Mouse (Mus musculus): ENCODE results near the gene Dzip1l. TPM values are rescaled to one million over a fixed set of nuclear protein-coding genes. Genes with fewer than 3 reads are reported as not detected.

Gene Dzip1l
- polyA plus RNA-seq, 2 experiments, result 0.38 to 0.39 TPM

DNA sequence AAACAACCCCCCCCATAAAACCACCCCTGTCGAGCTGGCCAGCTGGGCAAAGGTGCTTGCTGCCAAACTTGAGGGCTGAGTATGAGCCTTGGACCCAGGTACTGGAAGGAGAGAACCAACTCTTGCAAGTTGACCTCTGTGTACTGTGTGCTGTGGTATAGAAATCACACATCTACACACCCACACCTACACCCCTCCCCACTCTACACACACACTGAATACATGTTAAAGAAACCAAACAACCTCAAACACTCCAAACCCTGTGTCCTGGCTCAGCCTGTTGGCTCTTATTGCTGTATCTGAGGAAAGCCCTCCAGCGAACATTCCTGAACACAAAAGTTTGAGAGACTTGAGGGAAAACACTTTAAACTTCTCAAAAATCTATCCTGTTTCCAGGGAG is 6.3 kb upstream of the Dzip1l start:
- TF ChIP-seq CTCF (IDR thresholded peaks at IDR 0.05; ENCODE audit: low read depth) (no peak), EP300 (IDR thresholded peaks at IDR 0.05; ENCODE audit: low read depth) (no peak)
- Histone ChIP-seq H3K4me1 (replicated peaks; ENCODE audit: control insufficient read depth in 2 of 2, insufficient read depth in 2 of 2, low read length in 1 of 2) (no peaks in the 10 kb centered on the region), H3K9ac (replicated peaks) (no peak overlapping the region), H3K4me3 (ENCODE audit: insufficient read depth in 1 of 2, low read depth in 2 of 2, low read length in 2 of 2) (no peak overlapping the region), H3K36me3 (replicated peaks; ENCODE audit: control insufficient read depth, insufficient read depth, low read depth) (no peaks in the 10 kb centered on the region), H3K4me2 (ENCODE audit: low read depth) (no peak overlapping the region), H3K27ac (no peak overlapping the region), H3K27me3 (ENCODE audit: control insufficient read depth, insufficient read depth, low read length) (no peaks in the 10 kb centered on the region), H3K9me3 (ENCODE audit: control insufficient read depth, low read length) (no peaks in the 10 kb centered on the region)
- WGBS (ENCODE audit: insufficient replicate concordance), result 35% methylated on average over 2 of the region's 2 CpGs
- ATAC-seq (ENCODE audit: insufficient read depth) (no peak), DNase-seq (ENCODE audit: low read depth in 3 of 3, low spot score in 3 of 3) (no peak)

DNA sequence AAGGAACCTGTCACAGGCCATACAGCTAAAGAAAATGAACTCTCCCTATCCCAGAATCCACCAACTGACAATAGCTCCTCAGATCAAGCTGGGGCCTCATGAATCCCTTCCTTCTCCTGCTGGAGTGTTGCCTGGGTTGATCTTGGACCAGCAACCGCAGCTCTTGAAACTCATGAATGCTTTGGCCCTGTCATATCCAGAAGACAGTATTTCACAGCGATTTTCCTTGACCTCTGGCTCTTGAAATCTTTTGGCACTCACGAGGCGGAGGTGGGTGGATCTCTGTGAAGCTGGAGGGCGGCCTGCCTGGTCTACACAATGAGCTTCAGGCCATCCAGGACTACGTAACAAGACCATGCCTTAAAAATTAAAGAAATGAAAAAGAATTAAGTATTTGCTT is 5.2 kb upstream of the Dzip1l start:
- no peak for DNase-seq (ENCODE audit: low read depth in 3 of 3, low spot score in 3 of 3)
- Histone ChIP-seq H3K9ac (replicated peaks) (no peak overlapping the region), H3K9me3 (ENCODE audit: control insufficient read depth, low read length) (no peaks in the 10 kb centered on the region), H3K4me2 (ENCODE audit: low read depth) (no peak overlapping the region), H3K36me3 (replicated peaks; ENCODE audit: control insufficient read depth, insufficient read depth, low read depth) (no peaks in the 10 kb centered on the region), H3K4me1 (replicated peaks; ENCODE audit: control insufficient read depth in 2 of 2, insufficient read depth in 2 of 2, low read length in 1 of 2) (no peaks in the 10 kb centered on the region; a peak in 2 of 4 replicates), H3K27me3 (ENCODE audit: control insufficient read depth, insufficient read depth, low read length) (no peaks in the 10 kb centered on the region), H3K4me3 (ENCODE audit: insufficient read depth in 1 of 2, low read depth in 2 of 2, low read length in 2 of 2) (no peak overlapping the region), H3K27ac (no peak overlapping the region)
- no peak for ATAC-seq (ENCODE audit: insufficient read depth)
- TF ChIP-seq EP300 (IDR thresholded peaks at IDR 0.05; ENCODE audit: low read depth) (no peak), CTCF (IDR thresholded peaks at IDR 0.05; ENCODE audit: low read depth) (no peak)
- WGBS (ENCODE audit: insufficient replicate concordance), result 58% methylated on average over 6 of the region's 6 CpGs

DNA sequence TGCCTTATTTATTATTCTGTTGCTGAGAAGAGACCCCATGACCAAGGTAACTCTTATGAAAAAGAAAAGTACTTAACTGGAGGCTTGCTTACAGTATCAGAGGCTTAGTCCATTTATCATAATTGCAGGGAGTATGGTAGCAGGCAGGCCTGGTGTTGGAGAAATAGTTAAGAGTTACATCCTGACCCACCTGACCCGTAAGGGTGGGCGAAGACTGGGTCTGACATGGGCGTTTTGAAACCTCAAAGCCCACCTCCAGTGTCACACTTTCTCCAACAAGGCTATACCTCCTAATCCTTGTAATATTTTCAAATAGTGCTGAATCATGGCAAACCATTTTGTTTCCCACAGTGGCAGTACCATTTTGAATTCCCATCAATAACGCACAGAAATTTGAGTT is 715 bp upstream of the Dzip1l start:
- H3K4me3 ChIP-seq (ENCODE audit: insufficient read depth in 1 of 2, low read depth in 2 of 2, low read length in 2 of 2), result no peak overlapping the region
- no peak overlapping the region for H3K4me2 ChIP-seq (ENCODE audit: low read depth)
- no peaks in the 10 kb centered on the region for H3K36me3 ChIP-seq (replicated peaks; ENCODE audit: control insufficient read depth, insufficient read depth, low read depth)
- H3K4me1 ChIP-seq (replicated peaks; ENCODE audit: control insufficient read depth in 2 of 2, insufficient read depth in 2 of 2, low read length in 1 of 2), result peaks cover 0 to 7% of the 10 kb centered on the region in 2 experiments; a peak in 3 of 4 replicates
- peaks cover 4% of the 10 kb centered on the region for H3K27me3 ChIP-seq (ENCODE audit: control insufficient read depth, insufficient read depth, low read length)
- no peaks in the 10 kb centered on the region for H3K9me3 ChIP-seq (ENCODE audit: control insufficient read depth, low read length)
- no peak overlapping the region for H3K9ac ChIP-seq (replicated peaks)
- ATAC-seq (ENCODE audit: insufficient read depth), result no peak
- 61% methylated on average over 4 of the region's 4 CpGs for WGBS (ENCODE audit: insufficient replicate concordance)
- no peak for DNase-seq (ENCODE audit: low read depth in 3 of 3, low spot score in 3 of 3)
- TF ChIP-seq EP300 (IDR thresholded peaks at IDR 0.05; ENCODE audit: low read depth) (no peak), CTCF (IDR thresholded peaks at IDR 0.05; ENCODE audit: low read depth) (no peak)
- no peak overlapping the region for H3K27ac ChIP-seq

DNA sequence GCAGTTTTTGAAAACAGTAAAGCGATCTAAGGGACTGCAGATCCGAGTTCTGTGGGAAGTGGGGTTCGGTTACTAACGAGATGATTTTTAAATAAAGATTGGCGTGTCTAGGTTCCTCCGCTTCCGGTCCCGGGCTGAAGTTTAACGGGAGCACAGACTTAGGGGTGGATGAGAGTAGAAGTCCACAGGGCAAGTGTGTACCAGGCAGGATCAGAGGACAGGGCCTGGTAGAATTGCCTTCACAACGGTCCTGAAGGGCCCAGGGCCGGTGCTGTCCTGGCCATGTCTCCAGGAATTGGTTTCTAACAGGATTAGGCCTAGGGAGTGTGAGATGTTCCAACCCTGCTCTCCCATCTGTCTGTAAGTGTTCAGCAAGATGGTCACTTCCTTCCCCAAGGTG is 775 bp downstream of the Dzip1l start:
- 7% methylated on average over 11 of the region's 11 CpGs for WGBS (ENCODE audit: insufficient replicate concordance)
- H3K9ac ChIP-seq (replicated peaks), result peak overlapping the region; percentile 25; the same call in 1 of the 2 replicates
- no peak for ATAC-seq (ENCODE audit: insufficient read depth)

DNA sequence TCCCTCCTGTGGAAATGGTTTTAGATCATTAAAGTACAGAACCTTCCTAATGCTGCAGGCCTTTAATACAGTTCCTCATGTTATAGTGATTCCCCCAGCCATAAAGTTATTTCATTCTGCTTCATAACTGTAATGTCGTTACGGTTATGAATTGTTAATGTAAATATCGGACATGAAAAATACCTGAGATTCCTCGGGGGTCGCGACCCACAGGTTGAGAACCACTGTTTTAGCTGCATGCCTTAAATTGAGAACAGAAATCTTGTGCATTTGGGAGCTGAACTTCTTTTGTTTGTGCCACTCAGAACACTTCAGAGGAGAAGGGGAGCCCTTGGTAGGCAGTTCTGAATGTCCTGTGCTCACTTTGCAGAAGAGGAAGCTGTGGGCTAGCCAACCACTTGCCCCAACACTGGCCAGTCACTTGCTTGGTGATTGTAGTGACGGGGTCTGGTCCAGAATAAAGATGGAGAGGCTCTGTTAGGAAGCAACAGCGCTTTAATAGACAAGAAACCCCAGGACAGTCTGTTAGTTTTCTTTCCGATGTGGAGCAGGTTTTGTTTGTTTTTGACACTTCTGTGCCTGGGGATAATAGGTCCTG is 1.3 kb downstream of the Dzip1l start:
- 53% methylated on average over 9 of the region's 9 CpGs for WGBS (ENCODE audit: insufficient replicate concordance)
- peak overlapping the region in 1 of 2 experiments; percentile 57; a peak in 3 of 4 replicates for H3K4me3 ChIP-seq (ENCODE audit: insufficient read depth in 1 of 2, low read depth in 2 of 2, low read length in 2 of 2)
- no peaks in the 10 kb centered on the region for H3K9me3 ChIP-seq (ENCODE audit: control insufficient read depth, low read length)
- ATAC-seq (ENCODE audit: insufficient read depth) (no peak), DNase-seq (ENCODE audit: low read depth in 3 of 3, low spot score in 3 of 3) (no peak)
- H3K4me1 ChIP-seq (replicated peaks; ENCODE audit: control insufficient read depth in 2 of 2, insufficient read depth in 2 of 2, low read length in 1 of 2), result peaks cover 0 to 7% of the 10 kb centered on the region in 2 experiments; a peak in 3 of 4 replicates
- no peak overlapping the region for H3K9ac ChIP-seq (replicated peaks)
- H3K27ac ChIP-seq, result no peak overlapping the region
- peak overlapping the region; percentile 66 for H3K4me2 ChIP-seq (ENCODE audit: low read depth)
- TF ChIP-seq EP300 (IDR thresholded peaks at IDR 0.05; ENCODE audit: low read depth), result no peak
- no peak for TF ChIP-seq CTCF (IDR thresholded peaks at IDR 0.05; ENCODE audit: low read depth)
- peaks cover 4% of the 10 kb centered on the region for H3K27me3 ChIP-seq (ENCODE audit: control insufficient read depth, insufficient read depth, low read length)
- H3K36me3 ChIP-seq (replicated peaks; ENCODE audit: control insufficient read depth, insufficient read depth, low read depth), result no peaks in the 10 kb centered on the region

More for the DNA sequence above, 775 bp downstream of the Dzip1l start:
- DNase-seq (ENCODE audit: low read depth in 3 of 3, low spot score in 3 of 3), result no peak
- H3K9me3 ChIP-seq (ENCODE audit: control insufficient read depth, low read length), result no peaks in the 10 kb centered on the region
- TF ChIP-seq CTCF (IDR thresholded peaks at IDR 0.05; ENCODE audit: low read depth) (no peak), EP300 (IDR thresholded peaks at IDR 0.05; ENCODE audit: low read depth) (no peak)
- no peak overlapping the region for H3K27ac ChIP-seq
- H3K27me3 ChIP-seq (ENCODE audit: control insufficient read depth, insufficient read depth, low read length), result peaks cover 4% of the 10 kb centered on the region
- no peaks in the 10 kb centered on the region for H3K36me3 ChIP-seq (replicated peaks; ENCODE audit: control insufficient read depth, insufficient read depth, low read depth)
- peak overlapping the region; percentile 66 for H3K4me2 ChIP-seq (ENCODE audit: low read depth)
- H3K4me1 ChIP-seq (replicated peaks; ENCODE audit: control insufficient read depth in 2 of 2, insufficient read depth in 2 of 2, low read length in 1 of 2), result peaks cover 0 to 7% of the 10 kb centered on the region in 2 experiments; a peak in 3 of 4 replicates
- H3K4me3 ChIP-seq (ENCODE audit: insufficient read depth in 1 of 2, low read depth in 2 of 2, low read length in 2 of 2), result peak overlapping the region; percentile 46 to 57

All from liver, embryonic 14.5 days (tissue).